Mouse (Mus musculus) midbrain, embryonic 13.5 days (tissue): ENCODE measurements around the gene Dgki. TPM values are rescaled to one million over a fixed set of nuclear protein-coding genes. Genes with fewer than 3 reads are reported as not detected.

Experiments
- ATAC-seq: fragments of 200-750 bp; cut with Nextera tagmentation; 2 replicates; pipeline ENCODE4 v1.8.0; 2017; ENCODE audit warnings: mild to moderate bottlenecking, moderate TSS enrichment, moderate library complexity
- H3K27ac ChIP-seq: fragments of 300-500 bp; sonication (generic); 2 replicates; pipeline ENCODE4 v1.5.1; 2015; ENCODE audit warnings: inconsistent platforms, mild to moderate bottlenecking, moderate library complexity
- H3K27me3 ChIP-seq: fragments of 300-500 bp; sonication (generic); 2 replicates; pipeline ENCODE4 v1.6.1; 2015; ENCODE audit warnings: mild to moderate bottlenecking, inconsistent platforms
- H3K36me3 ChIP-seq: fragments of 300-500 bp; sonication (generic); 2 replicates; pipeline ENCODE4 v1.6.1; 2015; ENCODE audit warnings: mild to moderate bottlenecking, inconsistent platforms
- H3K4me1 ChIP-seq: fragments of 300-500 bp; sonication (generic); replicated peaks from 2 replicates; pipeline ENCODE4 v1.6.1; 2015; ENCODE audit warnings: inconsistent platforms
- H3K4me2 ChIP-seq: fragments of 300-500 bp; sonication (generic); replicated peaks from 2 replicates; pipeline ENCODE4 v1.6.1; 2015; ENCODE audit warnings: moderate library complexity, mild to moderate bottlenecking, inconsistent platforms
- H3K4me3 ChIP-seq: fragments of 300-500 bp; sonication (generic); replicated peaks from 2 replicates; pipeline ENCODE4 v1.5.1; 2015; ENCODE audit warnings: mild to moderate bottlenecking, inconsistent platforms
- H3K9ac ChIP-seq: fragments of 300-500 bp; sonication (generic); replicated peaks from 2 replicates; pipeline ENCODE4 v1.6.1; 2015; ENCODE audit warnings: mild to moderate bottlenecking, inconsistent platforms
- H3K9me3 ChIP-seq: fragments of 300-500 bp; sonication (generic); 2 replicates; pipeline ENCODE4 v1.6.1; 2016; ENCODE audit warnings: mild to moderate bottlenecking, inconsistent platforms
- whole genome bisulfite sequencing: fragments of 180-500 bp; shearing (Covaris S2); methylation state at CpG from one replicate; pipeline ENCODE4 v1.1.7; 2015; 5-methylcytosine and 5-hydroxymethylcytosine counted together
- polyA plus RNA-seq: library from polyadenylated mRNA; unstranded; fragments of >200 nt; fragmentation: Nextera tagmentation; extraction: Ambion mirVana; gene quantifications from 2 replicates; pipeline ENCODE4 v1.2.1, GENCODE M21; 2015

Gene Dgki
- polyA plus RNA-seq, 1 experiment from 2014 or later, result 6.4 TPM

- WGBS, result 100% methylated on average over 1 of the region's 1 CpGs
- H3K9me3 ChIP-seq, result no peaks in the 10 kb centered on the region
- ATAC-seq, result no peak
Observed at GRCm38 (mm10) chr6:37291171-37291570, 8.8 kb downstream of the Dgki start.

GRCm38 (mm10) chr6:37290691-37291090 lies 9.3 kb downstream of the Dgki start:
- no peaks in the 10 kb centered on the region for H3K27me3 ChIP-seq
- no peak overlapping the region for H3K27ac ChIP-seq
- H3K4me1 ChIP-seq, result 0 out of 2 replicates have a peak, but pooled peaks cover 4% of the 10 kb centered on the region
- 96% methylated on average over 3 of the region's 3 CpGs for WGBS
- H3K9me3 ChIP-seq, result no peaks in the 10 kb centered on the region
- no peak overlapping the region for H3K4me2 ChIP-seq
- no peak for ATAC-seq
- H3K36me3 ChIP-seq, result peaks cover 4% of the 10 kb centered on the region; the same call in 1 of the 2 replicates
- H3K9ac ChIP-seq, result no peak overlapping the region
- H3K4me3 ChIP-seq, result no peak overlapping the region

More at GRCm38 (mm10) chr6:37291171-37291570, 8.8 kb downstream of the Dgki start:
- peaks cover 4% of the 10 kb centered on the region; the same call in 1 of the 2 replicates for H3K36me3 ChIP-seq
- H3K4me2 ChIP-seq, result no peak overlapping the region
- no peaks in the 10 kb centered on the region for H3K27me3 ChIP-seq
- H3K9ac ChIP-seq, result no peak overlapping the region
- H3K4me3 ChIP-seq, result no peak overlapping the region
- no peak overlapping the region for H3K27ac ChIP-seq
- peaks cover 8% of the 10 kb centered on the region; the same call in 1 of the 2 replicates for H3K4me1 ChIP-seq

- peaks cover 4% of the 10 kb centered on the region for H3K36me3 ChIP-seq
- no peak overlapping the region for H3K4me2 ChIP-seq
- H3K27me3 ChIP-seq, result no peaks in the 10 kb centered on the region
- H3K4me3 ChIP-seq, result no peak overlapping the region
- no peak for ATAC-seq
- H3K27ac ChIP-seq, result no peak overlapping the region
- H3K9ac ChIP-seq, result no peak overlapping the region
- no peaks in the 10 kb centered on the region for H3K9me3 ChIP-seq
- H3K4me1 ChIP-seq, result no peaks in the 10 kb centered on the region
- 85% methylated on average over 4 of the region's 4 CpGs for WGBS
Observed at GRCm38 (mm10) chr6:37286134-37286533, 13.8 kb downstream of the Dgki start.

DNA sequence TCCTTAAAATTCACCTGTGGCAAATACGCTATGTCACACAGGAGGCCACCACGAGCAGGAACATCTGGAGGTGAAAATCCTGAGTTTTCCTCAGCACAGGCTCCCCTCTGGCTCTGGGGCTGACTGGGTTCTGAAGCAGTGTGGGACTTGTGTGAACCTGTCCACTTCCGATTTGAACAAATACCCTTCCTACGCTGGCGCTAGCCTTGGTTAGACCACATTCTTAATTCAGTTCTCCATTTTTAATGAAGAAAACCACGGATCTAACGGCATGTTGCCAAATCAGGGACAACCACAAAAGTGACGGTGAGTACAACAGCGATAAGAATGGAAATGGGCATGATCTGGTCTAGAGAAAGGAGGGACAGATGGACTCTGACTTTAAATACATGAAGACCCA lies 15.1 kb downstream of the Dgki start:
- no peaks in the 10 kb centered on the region for H3K27me3 ChIP-seq
- H3K4me3 ChIP-seq, result no peak overlapping the region
- WGBS, result 93% methylated on average over 9 of the region's 9 CpGs
- no peak for ATAC-seq
- no peak overlapping the region for H3K27ac ChIP-seq
- no peak overlapping the region for H3K4me2 ChIP-seq
- H3K9me3 ChIP-seq, result no peaks in the 10 kb centered on the region
- no peak overlapping the region for H3K9ac ChIP-seq
- no peaks in the 10 kb centered on the region for H3K4me1 ChIP-seq
- peaks cover 4% of the 10 kb centered on the region for H3K36me3 ChIP-seq

GRCm38 (mm10) chr6:37283336-37283735 lies 16.6 kb downstream of the Dgki start:
- 84% methylated on average over 2 of the region's 2 CpGs for WGBS
- no peak for ATAC-seq
- no peak overlapping the region for H3K27ac ChIP-seq
- H3K9me3 ChIP-seq, result no peaks in the 10 kb centered on the region
- H3K4me2 ChIP-seq, result no peak overlapping the region
- H3K4me1 ChIP-seq, result no peaks in the 10 kb centered on the region
- no peaks in the 10 kb centered on the region for H3K27me3 ChIP-seq
- H3K4me3 ChIP-seq, result no peak overlapping the region
- H3K9ac ChIP-seq, result no peak overlapping the region
- peaks cover 4% of the 10 kb centered on the region for H3K36me3 ChIP-seq

DNA sequence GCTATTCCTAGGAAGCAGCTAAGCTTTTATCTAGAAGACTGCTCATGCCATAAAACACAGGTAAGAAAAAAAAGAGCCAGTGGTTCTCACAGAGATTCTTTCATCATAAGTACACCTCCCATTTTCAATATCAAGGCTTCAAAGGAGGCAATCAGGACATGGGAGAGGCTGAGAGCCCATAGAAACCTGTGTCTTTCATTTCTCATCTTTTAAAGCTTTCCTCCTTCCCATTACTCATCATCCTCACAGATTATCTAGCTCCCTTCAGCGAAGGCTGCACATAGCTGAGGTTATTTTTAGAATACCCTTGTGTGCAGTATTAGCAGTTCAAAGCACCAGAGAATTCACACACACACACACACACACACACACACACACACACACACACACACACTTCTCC lies 17.3 kb downstream of the Dgki start:
- Histone ChIP-seq H3K27ac (no peak overlapping the region), H3K9me3 (no peaks in the 10 kb centered on the region), H3K4me2 (no peak overlapping the region), H3K4me3 (no peak overlapping the region), H3K27me3 (no peaks in the 10 kb centered on the region), H3K4me1 (no peaks in the 10 kb centered on the region), H3K36me3 (peaks cover 4% of the 10 kb centered on the region), H3K9ac (no peak overlapping the region)
- ATAC-seq, result no peak
- 64% methylated on average over 1 of the region's 1 CpGs for WGBS

GRCm38 (mm10) chr6:37276834-37277715 lies 22.9 kb downstream of the Dgki start:
- 58% methylated on average over 6 of the region's 6 CpGs for WGBS
- no peak overlapping the region for H3K27ac ChIP-seq
- no peak for ATAC-seq
- H3K36me3 ChIP-seq, result no peaks in the 10 kb centered on the region
- no peak overlapping the region for H3K4me3 ChIP-seq
- H3K4me1 ChIP-seq, result peaks cover 6% of the 10 kb centered on the region
- H3K27me3 ChIP-seq, result no peaks in the 10 kb centered on the region
- H3K9ac ChIP-seq, result no peak overlapping the region
- no peak overlapping the region for H3K4me2 ChIP-seq
- H3K9me3 ChIP-seq, result no peaks in the 10 kb centered on the region

DNA sequence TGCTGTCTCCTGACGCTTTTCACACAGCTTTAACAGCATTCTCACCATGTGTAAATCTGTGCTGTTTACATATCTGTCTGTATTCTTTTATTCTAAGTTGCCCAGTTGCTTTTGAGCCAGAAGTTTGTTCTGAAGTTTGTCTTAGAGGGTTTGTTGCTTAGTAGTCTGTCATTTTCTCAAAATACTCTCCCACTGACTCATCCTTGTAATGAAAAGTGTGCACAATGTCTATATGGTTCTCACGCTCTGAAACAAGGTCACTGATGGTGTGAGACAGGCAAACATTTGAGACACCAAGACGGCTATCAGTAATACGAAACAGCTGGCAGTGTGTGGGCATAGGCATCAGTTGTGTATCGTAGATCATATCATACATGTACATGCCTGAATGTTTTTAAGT lies 23.8 kb downstream of the Dgki start:
- 85% methylated on average over 5 of the region's 5 CpGs for WGBS
- ATAC-seq, result no peak
- peaks cover 6% of the 10 kb centered on the region for H3K4me1 ChIP-seq

DNA sequence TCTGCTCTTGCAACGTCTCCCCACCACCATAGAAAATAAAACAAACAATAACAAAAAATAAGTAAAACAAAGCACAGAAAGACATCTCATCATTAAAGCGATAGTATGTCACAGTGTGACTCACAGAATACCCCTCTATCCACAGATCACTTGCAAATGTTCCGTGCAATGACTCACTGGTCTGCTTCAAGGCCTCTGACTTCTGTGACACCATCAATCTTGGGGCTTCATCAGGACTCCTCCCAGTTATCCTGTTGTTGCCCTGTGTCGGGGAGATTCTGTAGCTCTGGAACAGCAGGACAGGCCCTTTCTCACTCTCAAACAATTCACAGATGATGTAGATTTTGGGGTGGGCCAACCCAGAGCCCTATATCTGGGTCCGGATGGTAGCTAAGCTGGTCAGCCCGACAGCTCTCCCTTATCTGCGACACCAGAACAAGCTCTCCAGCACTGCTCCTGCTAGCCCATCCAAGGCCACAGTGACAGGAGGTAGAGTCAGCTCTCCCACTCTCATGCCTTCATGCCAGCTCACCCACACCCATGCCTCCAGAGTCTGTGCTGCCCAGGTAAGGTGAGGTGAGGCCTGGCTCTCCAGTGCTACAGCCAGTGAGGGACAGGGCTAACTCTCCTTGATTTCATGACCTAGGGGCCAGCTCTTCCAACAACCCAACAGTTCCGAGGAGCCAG lies 28.9 kb downstream of the Dgki start:
- Histone ChIP-seq H3K4me1 (no peaks in the 10 kb centered on the region), H3K9me3 (no peaks in the 10 kb centered on the region), H3K36me3 (no peaks in the 10 kb centered on the region), H3K9ac (no peak overlapping the region), H3K4me2 (no peak overlapping the region), H3K27me3 (no peaks in the 10 kb centered on the region), H3K4me3 (no peak overlapping the region), H3K27ac (no peak overlapping the region)
- 91% methylated on average over 8 of the region's 8 CpGs for WGBS
- no peak for ATAC-seq

More for the DNA sequence above, 23.8 kb downstream of the Dgki start:
- Histone ChIP-seq H3K27me3 (no peaks in the 10 kb centered on the region), H3K4me2 (no peak overlapping the region), H3K4me3 (no peak overlapping the region), H3K9ac (no peak overlapping the region), H3K9me3 (no peaks in the 10 kb centered on the region), H3K36me3 (no peaks in the 10 kb centered on the region), H3K27ac (no peak overlapping the region)

DNA sequence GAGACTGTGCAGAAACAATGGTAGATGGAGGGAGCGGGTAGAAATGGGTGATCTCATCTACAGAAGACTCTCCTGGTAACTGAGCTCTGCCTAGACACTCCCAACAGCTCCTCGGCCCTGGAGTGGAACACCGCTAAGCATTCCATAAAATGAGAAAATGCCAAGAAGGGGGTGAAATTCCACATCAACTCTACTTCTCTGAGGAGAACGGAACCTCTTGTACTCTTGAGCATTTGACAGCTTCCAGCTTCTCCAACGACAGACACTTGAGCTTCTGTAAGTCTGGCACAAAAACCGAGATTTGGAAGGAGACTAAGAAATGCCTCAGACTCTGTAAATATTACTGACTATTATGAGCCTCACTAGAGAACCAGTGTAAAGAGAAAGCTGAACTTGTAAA lies 31.4 kb downstream of the Dgki start:
- Histone ChIP-seq H3K27ac (no peak overlapping the region), H3K4me2 (no peak overlapping the region), H3K4me3 (no peak overlapping the region), H3K27me3 (no peaks in the 10 kb centered on the region), H3K36me3 (no peaks in the 10 kb centered on the region), H3K9me3 (0 out of 2 replicates have a peak, but pooled peaks cover 3% of the 10 kb centered on the region), H3K9ac (no peak overlapping the region), H3K4me1 (no peaks in the 10 kb centered on the region)
- WGBS, result 90% methylated on average over 6 of the region's 6 CpGs
- no peak for ATAC-seq

DNA sequence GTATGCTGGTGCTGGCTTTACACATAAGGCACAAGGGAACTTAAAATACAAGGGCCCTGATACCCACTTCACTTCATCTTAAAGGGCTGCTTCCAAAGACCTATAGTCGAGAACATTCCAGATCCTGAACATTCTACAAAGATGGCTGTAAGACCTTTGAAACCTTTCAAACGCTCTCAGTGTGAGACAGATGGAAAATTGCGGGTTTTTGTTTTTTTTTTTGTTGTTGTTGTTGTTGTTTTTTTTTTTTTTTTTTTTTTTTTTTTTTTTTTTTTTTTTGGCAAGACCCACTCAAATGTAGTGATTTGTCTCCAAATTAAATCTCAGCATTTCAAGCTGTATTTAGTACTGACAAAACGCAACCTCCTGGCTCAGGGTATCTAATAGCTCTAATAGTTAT lies 32.0 kb downstream of the Dgki start:
- Histone ChIP-seq H3K4me1 (no peaks in the 10 kb centered on the region), H3K27ac (no peak overlapping the region), H3K9ac (no peak overlapping the region), H3K9me3 (0 out of 2 replicates have a peak, but pooled peaks cover 4% of the 10 kb centered on the region), H3K36me3 (no peaks in the 10 kb centered on the region), H3K27me3 (no peaks in the 10 kb centered on the region), H3K4me3 (no peak overlapping the region), H3K4me2 (no peak overlapping the region)
- no peak for ATAC-seq
- 92% methylated on average over 4 of the region's 4 CpGs for WGBS

- H3K27ac ChIP-seq, result no peak overlapping the region
- H3K4me3 ChIP-seq, result no peak overlapping the region
- H3K9me3 ChIP-seq, result 0 out of 2 replicates have a peak, but pooled peaks cover 4% of the 10 kb centered on the region
- no peak overlapping the region for H3K9ac ChIP-seq
- ATAC-seq, result no peak
- H3K27me3 ChIP-seq, result no peaks in the 10 kb centered on the region
- H3K4me2 ChIP-seq, result no peak overlapping the region
- no peaks in the 10 kb centered on the region for H3K4me1 ChIP-seq
- 90% methylated on average over 7 of the region's 7 CpGs for WGBS
- no peaks in the 10 kb centered on the region for H3K36me3 ChIP-seq
Observed at GRCm38 (mm10) chr6:37262486-37262885, 37.5 kb downstream of the Dgki start.
